Mouse (Mus musculus) erythroblast, embryonic 14.5 days (primary cell): Measurements from ENCODE around the gene Olfr764-ps1. TPM values are rescaled to one million over a fixed set of nuclear protein-coding genes. Genes with fewer than 3 reads are reported as not detected.
"Not testable (repeated sequence)": the region's sequence is repeated elsewhere in the genome, so short reads cannot be mapped to it uniquely, and the experiment has no call there.

Experiments
- H3K27me3 ChIP-seq: 2 replicates; pipeline ENCODE4 v1.6.1; 2012; ENCODE audit warnings: inconsistent platforms; ENCODE audit not compliant: control insufficient read depth
- H3K36me3 ChIP-seq: 2 replicates; pipeline ENCODE4 v1.6.1; 2012; ENCODE audit warnings: mild to moderate bottlenecking, inconsistent platforms; ENCODE audit not compliant: control insufficient read depth
- H3K4me1 ChIP-seq: 2 replicates; pipeline ENCODE4 v1.6.1; 2012; ENCODE audit warnings: inconsistent platforms; ENCODE audit not compliant: control insufficient read depth
- H3K4me3 ChIP-seq: replicated peaks from 2 replicates; pipeline ENCODE3; 2012; ENCODE audit warnings: moderate library complexity, mild to moderate bottlenecking, inconsistent platforms
- H3K9me3 ChIP-seq: 2 replicates; pipeline ENCODE4 v1.6.1; 2012; ENCODE audit warnings: low read length, inconsistent platforms, mixed read lengths; ENCODE audit not compliant: control insufficient read depth
- GATA1 ChIP-seq: IDR thresholded peaks from 2 replicates; pipeline ENCODE4 v1.6.1; 2012; ENCODE audit warnings: low read length, inconsistent platforms, mixed read lengths
- TAL1 ChIP-seq: IDR thresholded peaks from 3 replicates; pipeline ENCODE4 v1.6.1; 2012; ENCODE audit warnings: low read length, inconsistent platforms, mixed read lengths
- polyA plus RNA-seq: library from polyadenylated mRNA; stranded (reverse); fragments of >175 nt; gene quantifications from 2 replicates; pipeline ENCODE4 v1.2.3, GENCODE M21; 2012

Gene Olfr764-ps1
- polyA plus RNA-seq, result not detected in 2 replicates

DNA sequence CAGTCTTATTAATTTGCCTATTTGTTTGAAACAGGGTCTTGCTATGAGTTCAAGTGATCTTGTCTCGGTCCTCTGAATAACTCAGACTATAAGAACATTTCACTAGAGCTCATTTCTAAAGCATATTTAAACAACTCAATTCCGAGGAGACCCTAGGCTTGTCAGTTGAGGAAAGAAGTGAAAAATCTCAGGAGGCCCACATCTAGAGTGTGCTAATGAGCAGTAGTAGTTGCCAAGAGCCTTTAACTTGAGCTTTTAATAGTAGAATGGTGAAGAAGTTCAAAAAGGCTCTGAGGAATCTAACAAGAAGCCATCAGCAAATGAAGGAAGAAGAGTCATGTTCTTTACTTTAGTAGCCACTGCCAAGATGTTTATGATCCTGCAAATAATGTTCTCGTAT lies at the start of gene Olfr764-ps1:
TSS of gene Olfr764-ps1 (minus strand) at position 101 of the 400 bp plus-strand sequence.
- Histone ChIP-seq H3K27me3 (no peaks in the 10 kb centered on the region), H3K9me3 (peaks cover 5% of the 10 kb centered on the region; the same call in 1 of the 2 replicates), H3K4me1 (no peaks in the 10 kb centered on the region), H3K36me3 (no peaks in the 10 kb centered on the region), H3K4me3 (no peak within 1 kb of the TSS)
- TF ChIP-seq TAL1 (no peak), GATA1 (no peak)

DNA sequence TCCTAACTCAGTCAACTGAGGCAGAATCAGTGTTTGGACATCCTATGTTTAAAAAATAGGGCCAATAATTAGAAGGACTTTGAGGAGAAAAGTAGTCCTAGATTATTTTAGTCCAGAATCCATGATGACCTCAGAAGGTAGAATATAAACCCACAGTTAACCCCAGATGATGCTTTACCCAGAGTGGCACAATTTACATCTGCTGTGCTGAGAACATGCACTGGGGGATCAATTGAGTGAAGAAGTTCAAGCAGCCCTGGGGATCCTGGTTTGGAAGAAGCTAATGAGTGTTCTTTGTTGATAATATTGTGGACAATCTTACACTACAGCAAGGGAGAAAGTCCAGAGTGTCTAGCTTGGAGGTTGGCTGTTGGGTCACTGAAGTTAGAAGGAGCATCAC lies 43.1 kb upstream of the Olfr764-ps1 start, which contains the start of gene Olfr767:
TSS of gene Olfr767 (minus strand) at position 101 of the 400 bp plus-strand sequence.
- not testable (repeated sequence) for H3K27me3 ChIP-seq, H3K36me3 ChIP-seq, H3K4me1 ChIP-seq, H3K4me3 ChIP-seq, H3K9me3 ChIP-seq

DNA sequence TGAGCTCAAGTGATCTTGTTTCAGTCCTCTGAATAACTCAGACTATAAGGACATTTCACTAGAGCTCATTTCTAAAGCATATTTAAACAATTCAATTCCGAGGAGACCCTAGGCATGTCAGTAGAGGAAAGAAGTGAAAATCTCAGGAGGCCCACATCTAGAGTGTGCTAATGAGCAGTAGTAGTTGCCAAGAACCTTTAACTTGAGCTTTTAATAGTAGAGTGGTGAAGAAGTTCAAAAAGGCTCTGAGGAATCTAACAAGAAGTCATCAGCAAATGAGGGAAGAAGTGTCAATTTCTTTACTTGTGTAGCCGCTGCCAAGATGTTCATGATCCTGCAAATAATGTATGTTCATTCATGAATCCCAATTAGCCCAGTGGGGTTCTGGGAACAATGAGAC lies 29.2 kb upstream of the Olfr764-ps1 start, which contains the start of gene Olfr766-ps1:
TSS of gene Olfr766-ps1 (minus strand) at position 101 of the 400 bp plus-strand sequence.
- Histone ChIP-seq H3K36me3 (no peaks in the 10 kb centered on the region), H3K9me3 (no peaks in the 10 kb centered on the region), H3K4me1 (no peaks in the 10 kb centered on the region), H3K27me3 (no peaks in the 10 kb centered on the region), H3K4me3 (no peak within 1 kb of the TSS)
- TF ChIP-seq GATA1 (no peak), TAL1 (no peak)

DNA sequence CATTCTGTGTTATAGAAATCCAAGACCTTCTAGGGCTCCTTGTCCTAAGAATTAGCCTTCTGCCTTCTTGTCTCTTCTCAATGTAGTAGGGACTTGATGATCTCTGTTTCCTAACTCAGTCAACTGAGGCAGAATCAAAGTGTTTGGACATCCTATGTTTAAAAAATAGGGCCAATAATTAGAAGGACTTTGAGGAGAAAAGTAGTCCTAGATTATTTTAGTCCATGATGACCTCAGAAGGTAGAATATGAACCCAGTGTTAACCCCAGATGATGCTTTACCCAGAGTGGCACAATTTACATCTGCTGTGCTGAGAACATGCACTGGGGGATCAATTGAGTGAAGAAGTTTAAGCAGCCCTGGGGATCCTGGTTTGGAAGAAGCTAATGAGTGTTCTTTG lies 10.2 kb upstream of the Olfr764-ps1 start, which contains the start of gene Olfr765:
TSS of gene Olfr765 (minus strand) at position 101 of the 400 bp plus-strand sequence.
- not testable (repeated sequence) for H3K9me3 ChIP-seq, H3K4me1 ChIP-seq, H3K36me3 ChIP-seq

DNA sequence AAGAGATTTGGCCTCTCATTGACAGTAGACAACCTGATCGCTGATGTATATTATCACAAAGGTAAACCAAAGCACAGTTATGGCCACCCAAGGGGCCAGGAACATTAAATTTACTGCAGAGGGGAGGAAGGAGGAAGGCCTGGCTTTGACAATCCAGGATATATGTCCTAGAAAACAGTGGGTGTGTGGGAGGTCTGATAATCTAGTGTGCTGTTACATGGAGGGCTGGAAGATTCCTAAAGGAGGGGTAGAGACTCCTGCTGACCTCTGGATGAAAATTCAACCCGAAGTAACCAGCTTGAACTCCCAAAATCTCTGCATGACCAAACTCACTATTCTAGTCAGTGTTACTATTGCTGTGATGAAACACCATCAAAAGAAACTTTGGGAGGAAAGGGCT lies 11.4 kb downstream of the Olfr764-ps1 start:
- Histone ChIP-seq H3K9me3 (no peaks in the 10 kb centered on the region), H3K27me3 (no peaks in the 10 kb centered on the region), H3K4me1 (no peaks in the 10 kb centered on the region), H3K4me3 (no peak overlapping the region), H3K36me3 (no peaks in the 10 kb centered on the region)
- TF ChIP-seq TAL1 (no peak), GATA1 (no peak)

More for the DNA sequence above, 10.2 kb upstream of the Olfr764-ps1 start, which contains the start of gene Olfr765:
- H3K4me3 ChIP-seq, H3K27me3 ChIP-seq: not testable (repeated sequence)

DNA sequence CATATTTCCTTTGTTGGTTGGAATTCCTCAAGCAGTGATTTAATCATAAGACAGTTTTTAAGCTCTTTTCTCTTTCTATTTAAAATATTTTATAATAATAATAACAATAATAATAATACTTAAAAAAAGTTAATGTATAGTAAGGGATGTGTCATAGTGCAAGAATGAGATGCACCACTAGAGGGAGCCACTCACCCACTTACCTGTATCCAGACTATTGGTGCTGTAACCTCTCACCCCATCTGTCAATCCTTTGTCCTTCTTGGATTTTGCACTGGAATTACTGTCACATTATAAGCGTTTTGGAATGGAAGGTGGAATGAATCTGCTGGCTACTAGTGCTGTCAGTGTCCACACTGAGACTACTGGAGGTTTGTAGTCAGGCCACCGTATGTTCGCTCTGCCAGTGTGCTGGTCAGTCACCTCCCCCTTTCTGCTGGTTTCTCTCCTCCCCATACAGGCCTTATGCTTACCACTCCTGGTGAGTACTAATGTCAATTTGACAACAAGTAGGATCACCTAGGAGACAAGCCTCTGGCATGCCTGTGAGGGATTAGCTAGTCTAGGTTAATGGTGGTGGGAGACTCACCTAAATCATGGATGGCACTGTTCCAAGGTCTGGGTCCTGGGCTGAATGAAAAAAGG lies 13.6 kb downstream of the Olfr764-ps1 start:
- H3K9me3 ChIP-seq, result no peaks in the 10 kb centered on the region
- no peak for TF ChIP-seq TAL1
- TF ChIP-seq GATA1, result no peak
- H3K27me3 ChIP-seq, result no peaks in the 10 kb centered on the region
- H3K4me3 ChIP-seq, result no peak overlapping the region
- no peaks in the 10 kb centered on the region for H3K4me1 ChIP-seq
- no peaks in the 10 kb centered on the region for H3K36me3 ChIP-seq

DNA sequence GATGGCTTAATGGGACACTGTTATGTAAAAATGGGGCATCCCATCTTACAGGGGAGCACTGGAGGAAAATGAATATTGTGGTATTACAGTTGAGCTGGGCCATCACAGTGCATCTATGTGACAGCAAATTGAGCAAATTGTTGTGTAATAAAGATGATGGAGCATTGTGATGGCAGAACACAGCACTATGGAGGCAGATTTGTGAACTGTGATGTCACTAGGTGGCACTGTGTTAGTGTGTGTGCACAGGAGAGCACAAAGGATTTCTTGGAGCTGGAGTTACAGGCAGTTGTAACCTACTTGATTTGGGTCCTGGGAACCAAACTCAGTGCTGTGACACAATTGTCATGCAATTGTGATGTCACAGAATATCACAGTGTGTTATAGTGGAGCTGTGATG lies 16.4 kb downstream of the Olfr764-ps1 start:
- Histone ChIP-seq H3K4me1 (no peaks in the 10 kb centered on the region), H3K27me3 (no peaks in the 10 kb centered on the region), H3K9me3 (no peaks in the 10 kb centered on the region), H3K36me3 (no peaks in the 10 kb centered on the region), H3K4me3 (no peak overlapping the region)
- TF ChIP-seq GATA1 (no peak), TAL1 (no peak)

DNA sequence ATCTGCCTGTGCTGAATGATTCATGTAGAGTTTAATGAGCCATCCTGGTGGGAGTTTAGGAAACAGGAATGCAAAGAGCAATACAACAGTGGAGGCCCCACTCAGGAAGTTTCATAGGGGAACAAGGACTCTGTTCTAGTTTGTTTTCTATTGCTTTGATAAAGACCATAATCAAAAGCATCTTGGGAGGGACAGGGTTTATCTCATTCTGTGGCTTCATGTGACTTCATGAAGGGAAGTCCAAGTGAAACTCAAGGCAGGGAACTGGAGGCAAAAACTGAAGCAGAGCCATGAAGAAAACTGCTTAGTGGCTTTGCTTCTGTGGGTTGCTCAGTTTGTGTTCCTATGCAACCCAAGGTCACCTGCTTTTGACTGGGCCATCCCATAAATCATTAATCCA lies 25.2 kb downstream of the Olfr764-ps1 start:
- Histone ChIP-seq H3K4me3 (no peak overlapping the region), H3K4me1 (no peaks in the 10 kb centered on the region), H3K27me3 (no peaks in the 10 kb centered on the region), H3K36me3 (no peaks in the 10 kb centered on the region), H3K9me3 (no peaks in the 10 kb centered on the region)
- no peak for TF ChIP-seq GATA1
- TF ChIP-seq TAL1, result no peak

DNA sequence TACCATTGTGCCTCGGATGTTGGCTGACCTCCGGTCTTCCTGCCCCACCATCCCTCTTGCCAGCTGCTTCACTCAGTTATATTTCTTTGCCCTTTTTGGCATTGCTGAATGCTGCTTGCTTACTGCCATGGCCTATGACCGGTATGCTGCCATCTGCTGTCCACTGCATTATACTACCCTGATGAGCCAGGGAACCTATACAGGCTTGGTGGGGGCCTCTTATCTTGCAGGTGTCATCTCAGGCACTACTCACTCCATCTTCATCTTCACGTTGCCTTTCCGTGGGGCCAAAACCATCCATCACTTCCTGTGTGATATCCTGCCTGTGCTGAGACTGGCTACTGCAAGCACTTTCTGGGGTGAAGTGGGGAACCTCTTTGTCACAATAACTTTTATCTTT lies 28.2 kb downstream of the Olfr764-ps1 start:
- H3K4me3 ChIP-seq, H3K36me3 ChIP-seq, H3K27me3 ChIP-seq, H3K4me1 ChIP-seq: not testable (repeated sequence)
- peaks cover 13% of the 10 kb centered on the region for H3K9me3 ChIP-seq

DNA sequence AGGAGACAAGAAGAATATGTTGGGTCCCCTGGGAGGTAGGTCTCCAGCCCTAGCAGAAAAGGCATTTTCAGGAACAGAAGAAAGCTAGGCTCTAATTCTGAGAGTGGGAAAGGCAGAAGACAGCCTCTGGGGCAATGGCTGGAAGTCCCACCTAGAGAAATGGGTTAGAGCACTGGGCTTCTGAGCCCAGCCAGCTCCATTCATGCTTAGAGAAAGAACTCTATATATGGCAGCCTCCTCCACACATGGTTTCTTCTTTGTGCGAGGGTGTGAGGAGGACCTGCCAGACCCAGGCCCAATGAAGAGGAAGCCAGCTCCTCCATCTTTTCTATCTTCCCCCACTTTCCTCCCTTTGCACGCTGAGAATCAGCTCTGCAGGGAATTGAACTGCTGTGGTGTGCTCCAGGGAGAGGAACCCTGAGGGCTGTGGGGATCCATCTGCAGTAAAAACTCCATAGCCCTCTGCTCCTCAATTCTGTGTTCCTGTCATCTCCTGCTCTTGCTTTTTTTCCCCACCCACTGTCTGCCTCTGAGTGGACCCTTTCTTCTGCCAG lies 29.3 kb downstream of the Olfr764-ps1 start, which contains the start of gene Olfr763:
TSS of gene Olfr763 (plus strand) at position 504 of the 554 bp plus-strand sequence.
- Histone ChIP-seq H3K4me1 (no peaks in the 10 kb centered on the region), H3K36me3 (no peaks in the 10 kb centered on the region)
- TF ChIP-seq TAL1 (no peak), GATA1 (no peak)

More for the DNA sequence above, 29.3 kb downstream of the Olfr764-ps1 start, which contains the start of gene Olfr763:
- peaks cover 13% of the 10 kb centered on the region for H3K9me3 ChIP-seq
- H3K4me3 ChIP-seq, result no peak within 1 kb of the TSS
- no peaks in the 10 kb centered on the region for H3K27me3 ChIP-seq
